Mouse (Mus musculus) layer of hippocampus, adult 8-10 months (tissue): ENCODE data around the gene Snph. TPM values are rescaled to one million over a fixed set of nuclear protein-coding genes. Genes with fewer than 3 reads are reported as not detected.
A peak's percentile ranks its signal among the peaks of the same experiment; 100 is the strongest.

Experiments used
- DNase-seq, 2 experiments: peaks; one replicate each; pipeline ENCODE4 v3.0.0; 2022; ENCODE audit warnings: low spot score in 2 of 2
- total RNA-seq, 4 experiments: library from RNA; stranded (reverse); gene quantifications; 2 replicates each; pipeline ENCODE4 v1.2.4; 2022

The Snph gene
- total RNA-seq, 4 experiments from 2014 or later: 348 to 418 (median 386) TPM

DNA sequence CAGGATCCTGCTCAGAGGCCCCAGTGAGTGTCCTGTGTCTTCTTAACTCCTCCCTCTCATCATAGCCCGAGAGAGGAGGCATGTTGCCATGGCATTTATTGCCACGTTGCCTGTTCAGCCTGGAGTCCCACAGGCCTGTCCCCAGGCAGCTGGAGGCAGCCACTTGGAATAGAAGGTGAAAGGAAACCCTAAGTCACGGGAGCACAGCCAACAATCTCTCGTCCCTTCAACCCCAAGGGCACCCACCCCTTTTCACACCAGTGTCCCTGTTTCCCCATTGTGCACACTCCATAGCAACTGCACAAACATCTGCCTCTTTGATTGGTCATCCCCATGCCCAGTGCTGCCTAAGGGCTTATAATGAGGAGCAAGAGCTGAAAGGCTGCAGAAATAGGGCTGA is 28.8 kb downstream of the Snph start:
- peak; percentile 62 to 75 for DNase-seq

- DNase-seq: no peak
Measured at GRCm38 (mm10) chr2:151602106-151602505, 30.3 kb downstream of the Snph start.

DNA sequence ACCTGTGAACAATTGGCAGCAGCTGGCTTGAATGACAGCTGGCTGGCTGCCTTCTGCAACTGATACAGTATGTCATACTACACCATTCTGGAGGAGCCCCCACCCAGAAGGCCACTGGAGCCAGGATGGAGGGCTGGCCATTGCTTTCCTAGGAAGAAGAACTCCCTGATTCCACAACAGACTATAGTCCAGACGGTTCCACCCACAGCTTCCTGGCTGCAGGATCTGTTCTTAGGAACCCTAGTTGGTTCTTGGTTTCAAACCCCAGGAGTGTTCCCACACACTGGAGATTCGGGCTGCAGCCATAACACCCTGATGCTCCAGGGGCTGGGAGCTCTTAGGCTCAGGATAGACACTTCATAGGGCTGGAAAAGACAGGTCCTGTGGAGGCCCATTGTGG is 34.3 kb downstream of the Snph start:
- peak; percentile 72 to 73 for DNase-seq

GRCm38 (mm10) chr2:151587306-151587705 is 45.1 kb downstream of the Snph start:
- DNase-seq: no peak

- no peak for DNase-seq
Measured at GRCm38 (mm10) chr2:151586807-151587206, 45.6 kb downstream of the Snph start.

GRCm38 (mm10) chr2:151585934-151586333 is 46.5 kb downstream of the Snph start:
- no peak for DNase-seq

GRCm38 (mm10) chr2:151580945-151581344 is 51.4 kb downstream of the Snph start:
- no peak for DNase-seq

DNA sequence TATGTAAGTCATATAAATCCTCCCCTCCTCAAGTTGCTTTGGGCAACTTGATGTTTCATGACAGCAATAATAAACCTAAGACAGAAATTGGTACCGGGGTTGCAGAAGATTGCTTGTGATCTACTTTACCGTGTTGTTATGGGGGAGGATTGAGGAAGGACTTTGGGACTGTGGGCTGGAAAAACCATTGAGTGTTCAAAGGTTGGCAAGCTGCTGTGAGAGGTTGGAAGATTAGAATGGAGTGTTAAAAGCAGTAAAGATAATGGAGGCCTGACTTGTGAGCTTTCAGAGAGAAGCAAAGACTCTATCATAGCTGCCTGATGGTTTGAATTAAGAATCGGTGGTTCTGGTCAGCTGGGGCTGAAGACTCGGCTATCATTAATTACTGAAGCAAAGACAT is 53.2 kb downstream of the Snph start:
- DNase-seq: no peak

- peak; percentile 92 to 93 for DNase-seq
Measured at GRCm38 (mm10) chr2:151575699-151576389, 56.5 kb downstream of the Snph start.

DNA sequence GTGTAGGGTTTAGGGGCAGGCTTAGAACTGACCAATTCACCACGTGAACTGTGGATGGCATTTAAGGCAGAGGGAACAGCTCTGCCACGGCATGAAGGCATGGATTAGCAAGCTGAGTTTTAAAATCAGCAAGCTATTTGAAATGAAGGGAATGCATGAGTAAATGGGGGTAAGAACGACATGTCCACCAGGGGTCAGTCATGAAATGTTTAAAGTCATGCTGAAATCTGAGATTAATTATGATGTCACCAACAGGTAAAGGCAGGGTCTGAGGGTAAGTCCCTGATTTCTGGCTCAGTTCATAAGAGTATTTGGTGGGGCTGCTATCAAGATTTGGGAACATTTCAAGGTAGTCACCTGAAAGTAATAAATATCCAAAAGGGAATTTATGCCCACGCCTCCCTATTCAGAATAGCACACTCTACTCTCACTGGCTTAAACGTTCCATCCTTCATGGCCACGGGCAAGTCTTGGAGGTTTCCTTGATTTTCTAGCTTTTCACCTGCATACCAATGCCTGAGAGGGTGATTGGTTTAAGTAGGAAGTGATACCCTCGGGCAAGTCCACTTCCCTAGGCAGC is 57.2 kb downstream of the Snph start:
- DNase-seq: no peak

- peak in 1 of 2 experiments; percentile 59 for DNase-seq
Measured at GRCm38 (mm10) chr2:151574607-151575006, 57.8 kb downstream of the Snph start.

GRCm38 (mm10) chr2:151573667-151574066 is 58.7 kb downstream of the Snph start:
- DNase-seq: no peak

DNA sequence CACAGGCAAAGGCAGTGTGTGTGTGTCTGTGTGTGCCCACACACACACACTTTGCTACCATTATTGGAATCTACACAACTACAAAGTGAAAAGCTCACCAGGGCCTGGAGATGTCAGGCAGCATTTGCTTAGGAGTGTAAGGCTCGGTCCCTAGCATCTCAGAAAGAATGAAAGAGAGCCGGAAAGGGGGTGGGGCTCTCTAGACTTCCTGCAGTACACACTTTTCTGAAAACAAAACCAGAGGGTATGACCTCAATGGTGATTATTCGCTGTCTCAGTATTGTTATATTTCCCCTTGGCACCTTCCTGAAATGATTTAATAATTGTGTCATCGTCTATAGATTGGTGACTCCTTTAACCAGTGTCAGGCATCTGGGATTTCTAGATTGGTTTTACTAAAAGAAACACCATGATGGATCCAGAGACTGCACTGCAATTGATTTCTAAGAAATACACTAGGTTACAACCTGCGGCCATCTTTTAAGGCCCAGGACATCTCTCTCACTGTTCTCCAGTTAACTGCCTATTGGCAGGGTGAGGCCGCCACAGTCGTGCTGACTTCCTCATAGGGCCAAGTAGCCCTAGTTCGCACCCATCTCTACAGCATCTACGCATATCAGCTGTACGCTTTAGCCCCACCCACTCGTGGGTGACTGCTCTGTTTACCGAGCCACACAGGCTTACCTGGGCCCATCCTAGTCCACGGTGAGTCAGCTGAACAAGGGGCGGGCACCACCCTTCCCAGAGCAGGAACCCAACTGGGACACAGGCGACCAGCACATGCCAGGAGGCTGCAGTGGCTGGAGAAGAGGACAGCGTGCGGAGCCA is 60.3 kb downstream of the Snph start, which contains the start of gene Sdcbp2:
Gene Sdcbp2 (plus strand): TSS at position 750 of the 828 bp plus-strand sequence.
- no peak for DNase-seq

GRCm38 (mm10) chr2:151569452-151569851 is 62.9 kb downstream of the Snph start:
- DNase-seq: no peak

GRCm38 (mm10) chr2:151566856-151567255 is 65.5 kb downstream of the Snph start:
- DNase-seq: no peak

GRCm38 (mm10) chr2:151564986-151565385 is 67.4 kb downstream of the Snph start:
- DNase-seq: no peak

GRCm38 (mm10) chr2:151564006-151564405 is 68.4 kb downstream of the Snph start:
- DNase-seq: no peak

GRCm38 (mm10) chr2:151562930-151563921 is 69.2 kb downstream of the Snph start:
- no peak for DNase-seq

DNA sequence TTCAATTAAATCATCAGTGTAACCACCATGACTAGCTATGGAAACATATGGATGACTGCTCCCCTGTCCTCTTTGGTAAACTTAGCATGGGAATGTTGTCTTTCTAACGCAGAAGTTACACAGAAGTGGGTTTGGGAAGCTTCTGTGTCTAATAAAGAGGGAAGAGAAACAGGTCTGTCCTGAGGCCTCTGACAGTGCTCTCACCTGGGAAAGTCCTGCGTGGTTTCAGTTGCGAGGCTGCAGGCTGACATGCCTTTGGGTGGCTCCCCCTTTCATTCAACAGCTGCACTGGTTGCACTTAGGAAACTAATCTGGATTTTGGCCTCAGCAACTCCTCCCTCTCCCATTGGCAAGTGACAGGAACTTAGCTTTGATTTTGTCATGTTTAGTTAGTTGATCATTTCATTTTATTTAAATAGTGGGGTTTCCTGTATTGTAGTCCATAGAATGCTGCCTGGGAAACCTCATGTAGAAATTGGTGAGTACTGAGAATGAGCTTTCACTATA is 82.7 kb downstream of the Snph start:
- DNase-seq: no peak

GRCm38 (mm10) chr2:151546571-151546970 is 85.8 kb downstream of the Snph start:
- DNase-seq: no peak

GRCm38 (mm10) chr2:151544673-151545072 is 87.7 kb downstream of the Snph start:
- DNase-seq: peak; percentile 55 to 59
